Mouse (Mus musculus) lung, embryonic 16.5 days (tissue): ENCODE data around the gene Gm48551. TPM values are rescaled to one million over a fixed set of nuclear protein-coding genes. Genes with fewer than 3 reads are reported as not detected.

Experiments used
- ATAC-seq: fragments of 200-750 bp; cut with Nextera tagmentation; 2 replicates; pipeline ENCODE4 v1.8.0; 2017; ENCODE audit warnings: low read depth, mild to moderate bottlenecking, moderate library complexity
- H3K27ac ChIP-seq: fragments of 300-500 bp; sonication (generic); 2 replicates; pipeline ENCODE4 v1.5.1; 2014; ENCODE audit warnings: mild to moderate bottlenecking, control low read depth, low read length
- H3K27me3 ChIP-seq: fragments of 300-500 bp; sonication (generic); 2 replicates; pipeline ENCODE4 v1.6.1; 2014; ENCODE audit warnings: low read depth, low read length, mixed read lengths; ENCODE audit not compliant: control insufficient read depth, insufficient read depth
- H3K36me3 ChIP-seq: fragments of 300-500 bp; sonication (generic); 2 replicates; pipeline ENCODE4 v1.6.1; 2014; ENCODE audit warnings: low read length; ENCODE audit not compliant: control insufficient read depth, insufficient read depth
- H3K4me1 ChIP-seq: fragments of 300-500 bp; sonication (generic); replicated peaks from 2 replicates; pipeline ENCODE4 v1.6.1; 2014; ENCODE audit warnings: low read length, mixed read lengths; ENCODE audit not compliant: control insufficient read depth, insufficient read depth
- H3K4me2 ChIP-seq: fragments of 300-500 bp; sonication (generic); 2 replicates; pipeline ENCODE4 v1.6.1; 2014; ENCODE audit warnings: low read depth, low read length, control low read depth
- H3K4me3 ChIP-seq: fragments of 300-500 bp; sonication (generic); 2 replicates; pipeline ENCODE4 v1.5.1; 2014; ENCODE audit warnings: mild to moderate bottlenecking, low read length, control low read depth
- H3K9ac ChIP-seq: fragments of 300-500 bp; sonication (generic); 2 replicates; pipeline ENCODE4 v1.6.1; 2014; ENCODE audit warnings: low read length, control low read depth
- H3K9me3 ChIP-seq: fragments of 300-500 bp; sonication (generic); 2 replicates; pipeline ENCODE4 v1.6.1; 2016; ENCODE audit warnings: low read length; ENCODE audit not compliant: control insufficient read depth
- WGBS: fragments of 180-500 bp; shearing (Covaris S2); extraction: QIAGEN DNeasy Blood & Tissue Kit; methylation state at CpG from one replicate; pipeline ENCODE4 v1.1.7; 2014; 5-methylcytosine and 5-hydroxymethylcytosine counted together
- polyA plus RNA-seq: library from polyadenylated mRNA; unstranded; fragments of >200 nt; fragmentation: Nextera tagmentation; extraction: Ambion mirVana; gene quantifications from 2 replicates; pipeline ENCODE4 v1.2.1, GENCODE M21; 2015

The Gm48551 gene
- polyA plus RNA-seq, 1 experiment from 2014 or later: 3.1 TPM

GRCm38 (mm10) chr10:81417227-81418215 is 33.3 kb downstream of the Gm48551 start:
- Histone ChIP-seq H3K36me3 (peaks cover 7% of the 10 kb centered on the region), H3K9me3 (no peaks in the 10 kb centered on the region), H3K4me3 (peak overlapping the region; percentile 38), H3K4me1 (peaks cover 64% of the 10 kb centered on the region), H3K27ac (peak overlapping the region; percentile 94), H3K9ac (peak overlapping the region; percentile 65), H3K4me2 (peak overlapping the region; percentile 70), H3K27me3 (no peaks in the 10 kb centered on the region)
- 49% methylated on average over 12 of the region's 12 CpGs for WGBS
- ATAC-seq: no peak

- Histone ChIP-seq H3K9ac (no peak overlapping the region), H3K9me3 (no peaks in the 10 kb centered on the region), H3K27me3 (no peaks in the 10 kb centered on the region), H3K4me2 (no peak overlapping the region), H3K4me3 (no peak overlapping the region), H3K36me3 (peaks cover 7% of the 10 kb centered on the region), H3K27ac (no peak overlapping the region), H3K4me1 (peaks cover 55% of the 10 kb centered on the region)
- ATAC-seq: no peak
- WGBS: 55% methylated on average over 11 of the region's 11 CpGs
These were observed 34.2 kb downstream of the Gm48551 start for GRCm38 (mm10) chr10:81418216-81419070.

GRCm38 (mm10) chr10:81419111-81419928 is 35.1 kb downstream of the Gm48551 start:
- no peak overlapping the region for H3K9ac ChIP-seq
- ATAC-seq: no peak
- H3K4me1 ChIP-seq: peaks cover 52% of the 10 kb centered on the region
- H3K36me3 ChIP-seq: peaks cover 7% of the 10 kb centered on the region
- no peak overlapping the region for H3K27ac ChIP-seq
- H3K4me3 ChIP-seq: no peak overlapping the region
- no peaks in the 10 kb centered on the region for H3K9me3 ChIP-seq
- H3K4me2 ChIP-seq: no peak overlapping the region
- no peaks in the 10 kb centered on the region for H3K27me3 ChIP-seq
- 88% methylated on average over 10 of the region's 10 CpGs for WGBS

- H3K4me3 ChIP-seq: no peak overlapping the region
- no peak overlapping the region for H3K9ac ChIP-seq
- no peaks in the 10 kb centered on the region for H3K9me3 ChIP-seq
- peaks cover 7% of the 10 kb centered on the region for H3K36me3 ChIP-seq
- H3K4me2 ChIP-seq: no peak overlapping the region
- H3K27ac ChIP-seq: no peak overlapping the region
- H3K27me3 ChIP-seq: no peaks in the 10 kb centered on the region
- ATAC-seq: no peak
- H3K4me1 ChIP-seq: peaks cover 52% of the 10 kb centered on the region
- WGBS: 78% methylated on average over 40 of the region's 40 CpGs
These were observed 36.0 kb downstream of the Gm48551 start for GRCm38 (mm10) chr10:81420191-81420767.

- 68% methylated on average over 4 of the region's 4 CpGs for WGBS
- Histone ChIP-seq H3K27ac (no peak overlapping the region), H3K9me3 (no peaks in the 10 kb centered on the region), H3K9ac (no peak overlapping the region), H3K4me2 (no peak overlapping the region), H3K4me3 (no peak overlapping the region), H3K36me3 (peaks cover 7% of the 10 kb centered on the region), H3K4me1 (peaks cover 51% of the 10 kb centered on the region), H3K27me3 (no peaks in the 10 kb centered on the region)
- ATAC-seq: no peak
These were observed 37.0 kb downstream of the Gm48551 start for GRCm38 (mm10) chr10:81421041-81421796.

GRCm38 (mm10) chr10:81421797-81422100 is 37.5 kb downstream of the Gm48551 start:
- Histone ChIP-seq H3K27ac (no peak overlapping the region), H3K27me3 (no peaks in the 10 kb centered on the region), H3K4me1 (peaks cover 46% of the 10 kb centered on the region), H3K9me3 (no peaks in the 10 kb centered on the region), H3K4me2 (no peak overlapping the region), H3K36me3 (peaks cover 7% of the 10 kb centered on the region), H3K9ac (no peak overlapping the region), H3K4me3 (no peak overlapping the region)
- no peak for ATAC-seq
- WGBS: 79% methylated on average over 5 of the region's 5 CpGs

GRCm38 (mm10) chr10:81422191-81422590 is 37.9 kb downstream of the Gm48551 start:
- Histone ChIP-seq H3K4me1 (peaks cover 42% of the 10 kb centered on the region), H3K36me3 (peaks cover 7% of the 10 kb centered on the region), H3K27ac (no peak overlapping the region), H3K4me2 (no peak overlapping the region), H3K27me3 (no peaks in the 10 kb centered on the region), H3K4me3 (no peak overlapping the region), H3K9me3 (no peaks in the 10 kb centered on the region), H3K9ac (no peak overlapping the region)
- no peak for ATAC-seq
- 58% methylated on average over 6 of the region's 6 CpGs for WGBS

- no peak overlapping the region for H3K4me3 ChIP-seq
- peaks cover 7% of the 10 kb centered on the region for H3K36me3 ChIP-seq
- 75% methylated on average over 3 of the region's 3 CpGs for WGBS
- no peak overlapping the region for H3K4me2 ChIP-seq
- no peak overlapping the region for H3K27ac ChIP-seq
- ATAC-seq: no peak
- no peaks in the 10 kb centered on the region for H3K27me3 ChIP-seq
- H3K9ac ChIP-seq: no peak overlapping the region
- H3K4me1 ChIP-seq: peaks cover 39% of the 10 kb centered on the region
- no peaks in the 10 kb centered on the region for H3K9me3 ChIP-seq
These were observed 38.5 kb downstream of the Gm48551 start for GRCm38 (mm10) chr10:81422661-81423217.
